Mouse (Mus musculus) natural killer cell, adult 2 months (primary cell): Measurements from ENCODE around the gene Col6a6.
"Not testable (repeated sequence)": the region's sequence is repeated elsewhere in the genome, so short reads cannot be mapped to it uniquely, and the experiment has no call there.

ENCODE experiments used
- DNase-seq, 2 experiments: peaks; one replicate each; pipeline ENCODE4 v3.0.0; 2022; ENCODE audit warnings: low spot score in 2 of 2

Gene Col6a6

GRCm38 (mm10) chr9:105670916-105671315 lies 157.0 kb downstream of the Col6a6 start:
- DNase-seq: no peak

- no peak for DNase-seq
These were observed 162.7 kb downstream of the Col6a6 start for GRCm38 (mm10) chr9:105665269-105665668.

- DNase-seq: peak in 1 of 2 experiments; percentile 24
These were observed 168.1 kb downstream of the Col6a6 start for GRCm38 (mm10) chr9:105659877-105660276.

- peak in 1 of 2 experiments; percentile 52 for DNase-seq
These were observed 169.7 kb downstream of the Col6a6 start for GRCm38 (mm10) chr9:105658216-105658615.

GRCm38 (mm10) chr9:105656189-105656588 lies 171.8 kb downstream of the Col6a6 start:
- DNase-seq: peak in 1 of 2 experiments; percentile 28

GRCm38 (mm10) chr9:105642460-105643371 lies 185.2 kb downstream of the Col6a6 start, which contains the start of gene Pik3r4:
Gene Pik3r4, plus strand, starts transcription at chr9:105642978.
- DNase-seq: peak; percentile 71 to 73

- not testable (repeated sequence) for DNase-seq
These were observed 186.6 kb downstream of the Col6a6 start for GRCm38 (mm10) chr9:105641377-105641776.
